Mouse (Mus musculus) midbrain, embryonic 11.5 days (tissue): ENCODE measurements at regions not wholly inside any gene's neighbourhood (a gene's known extent, or its start where the extent isn't known, plus 50 kb on each side); places are given as distances from the start of the nearest gene placed in this dataset.
"Not testable (repeated sequence)": the region's sequence is repeated elsewhere in the genome, so short reads cannot be mapped to it uniquely, and the experiment has no call there.

Experiments
- ATAC-seq: fragments of 200-750 bp; cut with Nextera tagmentation; 2 replicates; pipeline ENCODE4 v1.8.0; 2017; ENCODE audit warnings: moderate TSS enrichment, moderate library complexity; ENCODE audit not compliant: low FRiP score
- DNase-seq: peaks from one replicate; pipeline ENCODE4 v3.0.0; 2015; ENCODE audit warnings: low spot score; ENCODE audit errors: missing footprints
- H3K27ac ChIP-seq: fragments of 300-500 bp; sonication (generic); 2 replicates; pipeline ENCODE4 v1.5.1; 2014; ENCODE audit warnings: low read depth, low read length
- H3K27me3 ChIP-seq: fragments of 300-500 bp; sonication (generic); 2 replicates; pipeline ENCODE4 v1.6.1; 2014; ENCODE audit warnings: mild to moderate bottlenecking, low read length, moderate library complexity, mixed read lengths; ENCODE audit not compliant: control insufficient read depth, insufficient read depth
- H3K36me3 ChIP-seq: fragments of 300-500 bp; sonication (generic); 2 replicates; pipeline ENCODE4 v1.6.1; 2014; ENCODE audit warnings: mild to moderate bottlenecking, low read length, moderate library complexity, mixed read lengths; ENCODE audit not compliant: control insufficient read depth, insufficient read depth
- H3K4me1 ChIP-seq: fragments of 300-500 bp; sonication (generic); 2 replicates; pipeline ENCODE4 v1.6.1; 2014; ENCODE audit warnings: low read length; ENCODE audit not compliant: control insufficient read depth, insufficient read depth
- H3K4me2 ChIP-seq: fragments of 300-500 bp; sonication (generic); 2 replicates; pipeline ENCODE4 v1.6.1; 2014; ENCODE audit warnings: mild to moderate bottlenecking, moderate library complexity
- H3K4me3 ChIP-seq: fragments of 300-500 bp; sonication (generic); 2 replicates; pipeline ENCODE4 v1.5.1; 2014; ENCODE audit warnings: low read depth, low read length
- H3K9ac ChIP-seq: fragments of 300-500 bp; sonication (generic); 2 replicates; pipeline ENCODE4 v1.6.1; 2014; ENCODE audit warnings: low read length
- H3K9me3 ChIP-seq: fragments of 300-500 bp; sonication (generic); 2 replicates; pipeline ENCODE4 v1.6.1; 2016; ENCODE audit warnings: low read length; ENCODE audit not compliant: control insufficient read depth
- WGBS: fragments of 180-500 bp; shearing (Covaris S2); extraction: QIAGEN DNeasy Blood & Tissue Kit; methylation state at CpG from one replicate; pipeline ENCODE4 v1.1.7; 2014; 5-methylcytosine and 5-hydroxymethylcytosine counted together

GRCm38 (mm10) chr9:30619325-30619724, 192.4 kb downstream of the Snx19 start:
- no peaks in the 10 kb centered on the region for H3K27me3 ChIP-seq
- no peak overlapping the region for H3K4me3 ChIP-seq
- WGBS: 89% methylated on average over 2 of the region's 2 CpGs
- no peak overlapping the region for H3K27ac ChIP-seq
- H3K4me2 ChIP-seq: no peak overlapping the region
- no peak overlapping the region for H3K9ac ChIP-seq
- H3K36me3 ChIP-seq: no peaks in the 10 kb centered on the region
- no peaks in the 10 kb centered on the region for H3K4me1 ChIP-seq
- H3K9me3 ChIP-seq: no peaks in the 10 kb centered on the region
- DNase-seq: no peak
- ATAC-seq: no peak

DNA sequence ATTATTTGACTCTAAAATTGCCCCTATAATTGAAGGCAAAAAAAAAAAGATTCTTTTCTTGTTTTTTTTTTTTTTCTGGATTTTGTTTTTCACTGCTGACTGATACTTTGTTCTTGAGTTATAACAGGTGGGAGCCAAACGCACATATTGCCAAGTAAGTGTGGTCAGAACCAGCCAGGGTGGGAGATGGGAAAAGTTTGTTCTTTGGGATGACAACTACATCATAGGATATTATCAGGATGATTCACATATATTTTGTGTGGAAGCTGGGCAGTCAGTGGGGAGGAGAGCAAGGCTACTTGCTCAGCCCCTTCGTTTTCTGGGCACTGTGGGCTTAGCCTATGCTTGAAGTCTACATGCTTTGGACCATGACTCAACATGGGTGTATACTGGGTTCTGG, 191.3 kb downstream of the Snx19 start:
- WGBS: 80% methylated on average over 2 of the region's 2 CpGs
- H3K9me3 ChIP-seq: no peaks in the 10 kb centered on the region
- ATAC-seq: no peak

DNA sequence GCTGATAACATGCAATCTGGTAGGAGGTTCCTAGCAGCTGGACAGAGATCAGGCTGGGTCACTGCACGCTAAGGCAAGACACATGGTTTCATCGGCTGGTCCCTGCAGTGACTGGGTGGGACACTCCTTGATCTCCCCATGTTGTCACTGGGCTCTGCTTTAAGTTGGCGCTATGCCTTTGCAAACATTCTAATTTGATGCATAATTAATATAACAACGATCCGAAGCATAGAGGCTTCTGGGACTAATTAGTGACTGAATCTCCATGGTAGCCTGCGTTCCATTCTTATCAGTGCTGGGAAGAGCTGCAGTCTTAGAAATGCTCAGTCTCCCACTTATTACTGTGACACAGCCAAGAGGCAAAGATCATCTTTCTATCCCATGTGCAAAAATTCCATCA, 186.8 kb downstream of the Snx19 start:
- ATAC-seq (no peak), DNase-seq (no peak)
- Histone ChIP-seq H3K9me3 (no peaks in the 10 kb centered on the region), H3K4me1 (no peaks in the 10 kb centered on the region), H3K4me2 (no peak overlapping the region), H3K27me3 (no peaks in the 10 kb centered on the region), H3K4me3 (no peak overlapping the region), H3K36me3 (no peaks in the 10 kb centered on the region), H3K27ac (no peak overlapping the region), H3K9ac (no peak overlapping the region)
- 81% methylated on average over 6 of the region's 6 CpGs for WGBS

More for the DNA sequence above, 191.3 kb downstream of the Snx19 start:
- DNase-seq: no peak
- H3K27me3 ChIP-seq: no peaks in the 10 kb centered on the region
- H3K4me3 ChIP-seq: no peak overlapping the region
- no peaks in the 10 kb centered on the region for H3K4me1 ChIP-seq
- no peak overlapping the region for H3K4me2 ChIP-seq
- no peaks in the 10 kb centered on the region for H3K36me3 ChIP-seq
- H3K27ac ChIP-seq: no peak overlapping the region
- H3K9ac ChIP-seq: no peak overlapping the region

- no peak overlapping the region for H3K9ac ChIP-seq
- no peak for ATAC-seq
- H3K4me2 ChIP-seq: no peak overlapping the region
- H3K36me3 ChIP-seq: no peaks in the 10 kb centered on the region
- no peak overlapping the region for H3K27ac ChIP-seq
- H3K9me3 ChIP-seq: no peaks in the 10 kb centered on the region
- H3K4me1 ChIP-seq: no peaks in the 10 kb centered on the region
- 89% methylated on average over 5 of the region's 5 CpGs for WGBS
- no peak for DNase-seq
- no peak overlapping the region for H3K4me3 ChIP-seq
- no peaks in the 10 kb centered on the region for H3K27me3 ChIP-seq
Measured at GRCm38 (mm10) chr9:30613003-30613552, 186.2 kb downstream of the Snx19 start.

DNA sequence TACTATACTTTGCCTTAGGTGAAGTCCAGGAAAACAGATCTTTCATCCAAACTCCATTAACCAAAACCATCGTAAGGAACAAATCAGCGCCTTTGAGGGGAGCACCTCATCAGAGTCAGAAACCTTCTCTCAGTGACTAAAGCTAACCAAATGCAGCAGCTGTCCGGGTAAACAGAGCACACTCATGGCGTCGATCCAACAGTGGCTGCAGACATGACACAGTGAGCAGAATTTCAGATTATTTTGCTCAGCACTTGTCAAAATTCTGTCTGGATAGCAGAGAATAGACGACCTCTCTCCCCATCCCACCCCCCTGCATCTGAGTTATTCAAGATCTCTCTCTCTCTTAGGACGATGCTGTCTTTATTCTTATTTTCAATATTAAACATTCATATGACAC, 183.4 kb downstream of the Snx19 start:
- WGBS: 85% methylated on average over 7 of the region's 7 CpGs
- no peak for ATAC-seq
- no peaks in the 10 kb centered on the region for H3K27me3 ChIP-seq

DNA sequence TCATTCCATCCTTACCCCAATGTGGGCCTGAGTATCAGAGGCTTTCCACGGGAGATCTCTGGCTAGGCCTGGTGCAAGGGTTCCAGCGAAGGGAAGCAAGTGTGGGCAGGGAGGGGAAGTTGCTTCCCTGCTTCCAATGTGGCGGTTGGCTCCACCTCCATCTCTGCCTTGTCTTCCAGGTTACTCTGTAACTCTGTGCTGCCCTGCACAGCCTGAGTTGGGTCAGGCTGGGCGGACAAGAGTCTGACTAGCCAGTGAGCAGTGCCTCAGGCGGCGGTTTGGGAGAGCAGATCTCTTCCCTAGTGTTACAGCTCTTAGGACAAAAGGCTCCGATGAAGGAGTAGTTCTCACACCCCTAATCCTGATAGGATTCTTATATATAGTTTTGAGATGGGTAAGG, 172.8 kb downstream of the Snx19 start:
- WGBS: 73% methylated on average over 7 of the region's 7 CpGs
- Histone ChIP-seq H3K4me3 (no peak overlapping the region), H3K9me3 (no peaks in the 10 kb centered on the region), H3K9ac (no peak overlapping the region), H3K36me3 (no peaks in the 10 kb centered on the region), H3K27ac (no peak overlapping the region), H3K4me1 (no peaks in the 10 kb centered on the region), H3K27me3 (no peaks in the 10 kb centered on the region), H3K4me2 (no peak overlapping the region)
- ATAC-seq: no peak
- no peak for DNase-seq

More for the DNA sequence above, 183.4 kb downstream of the Snx19 start:
- Histone ChIP-seq H3K4me1 (no peaks in the 10 kb centered on the region), H3K4me3 (no peak overlapping the region), H3K9me3 (no peaks in the 10 kb centered on the region), H3K36me3 (no peaks in the 10 kb centered on the region), H3K4me2 (no peak overlapping the region), H3K27ac (no peak overlapping the region), H3K9ac (no peak overlapping the region)
- no peak for DNase-seq

GRCm38 (mm10) chr9:30597691-30598090, 170.8 kb downstream of the Snx19 start:
- ATAC-seq (no peak), DNase-seq (no peak)
- Histone ChIP-seq H3K36me3 (no peaks in the 10 kb centered on the region), H3K9ac (no peak overlapping the region), H3K4me1 (no peaks in the 10 kb centered on the region), H3K9me3 (no peaks in the 10 kb centered on the region), H3K27ac (no peak overlapping the region), H3K4me2 (no peak overlapping the region), H3K27me3 (no peaks in the 10 kb centered on the region), H3K4me3 (no peak overlapping the region)
- WGBS: 40% methylated on average over 4 of the region's 4 CpGs

GRCm38 (mm10) chr9:30597092-30597491, 170.2 kb downstream of the Snx19 start:
- not testable (repeated sequence) for H3K36me3 ChIP-seq, H3K4me2 ChIP-seq, ATAC-seq, H3K4me3 ChIP-seq, H3K9me3 ChIP-seq, DNase-seq, H3K4me1 ChIP-seq, H3K27me3 ChIP-seq, H3K9ac ChIP-seq, H3K27ac ChIP-seq
- WGBS: 81% methylated on average over 6 of the region's 6 CpGs

- 90% methylated on average over 2 of the region's 2 CpGs for WGBS
- no peak for ATAC-seq
Measured at GRCm38 (mm10) chr9:30592601-30593000, 165.7 kb downstream of the Snx19 start.

GRCm38 (mm10) chr9:30591246-30591645, 164.3 kb downstream of the Snx19 start:
- no peak overlapping the region for H3K4me3 ChIP-seq
- H3K27ac ChIP-seq: no peak overlapping the region
- no peaks in the 10 kb centered on the region for H3K9me3 ChIP-seq
- ATAC-seq (no peak), DNase-seq (no peak)
- no peaks in the 10 kb centered on the region for H3K4me1 ChIP-seq
- WGBS: 90% methylated on average over 5 of the region's 5 CpGs
- no peak overlapping the region for H3K4me2 ChIP-seq
- H3K9ac ChIP-seq: no peak overlapping the region
- H3K27me3 ChIP-seq: no peaks in the 10 kb centered on the region
- no peaks in the 10 kb centered on the region for H3K36me3 ChIP-seq

More at GRCm38 (mm10) chr9:30592601-30593000, 165.7 kb downstream of the Snx19 start:
- Histone ChIP-seq H3K9me3 (no peaks in the 10 kb centered on the region), H3K9ac (no peak overlapping the region), H3K27ac (no peak overlapping the region), H3K27me3 (no peaks in the 10 kb centered on the region), H3K36me3 (no peaks in the 10 kb centered on the region), H3K4me2 (no peak overlapping the region), H3K4me3 (no peak overlapping the region), H3K4me1 (no peaks in the 10 kb centered on the region)
- DNase-seq: no peak
